Mouse (Mus musculus): Measurements from ENCODE around the gene Letmd1. TPM values are rescaled to one million over a fixed set of nuclear protein-coding genes. Genes with fewer than 3 reads are reported as not detected.
A peak's percentile ranks its signal among the peaks of the same experiment; 100 is the strongest.

Gene Letmd1
- total RNA-seq, 1 experiment, result 11.2 TPM

- H3K9ac ChIP-seq (ENCODE audit: insufficient read depth, low read depth, low read length, poor library complexity, severe bottlenecking), result peak overlapping the region; percentile 92
- H3K27ac ChIP-seq (ENCODE audit: insufficient read depth, low read depth, low read length, poor library complexity, severe bottlenecking), result 0 out of 2 replicates have a peak overlapping the region, but pooled peaks have one; percentile 40
- peaks cover 2 to 5% of the 10 kb centered on the region in 2 experiments for H3K4me1 ChIP-seq (ENCODE audit: control insufficient read depth in 2 of 2, insufficient read depth in 2 of 2, low read length in 2 of 2, poor library complexity in 1 of 2)
- H3K36me3 ChIP-seq (ENCODE audit: control insufficient read depth, insufficient read depth, low read length, poor library complexity, severe bottlenecking), result no peaks in the 10 kb centered on the region
- peak overlapping the region; percentile 87 to 97 for H3K4me3 ChIP-seq (ENCODE audit: insufficient read depth in 1 of 2, low read depth in 1 of 2, low read length in 2 of 2, poor library complexity in 1 of 2, severe bottlenecking in 1 of 2)
- no peaks in the 10 kb centered on the region for H3K9me3 ChIP-seq (ENCODE audit: control insufficient read depth, insufficient read depth, low read depth, low read length)
- no peak for DNase-seq (ENCODE audit: low read depth, low spot score)
- no peak for TF ChIP-seq ZNF384 (IDR thresholded peaks at IDR 0.05; ENCODE audit: low read depth, low read length)
- no peak for TF ChIP-seq ZC3H11A (IDR thresholded peaks at IDR 0.05; ENCODE audit: borderline replicate concordance, low read depth, low read length)
- no peak for TF ChIP-seq HCFC1 (IDR thresholded peaks at IDR 0.05; ENCODE audit: borderline replicate concordance, insufficient read depth, low read length)
- no peak for TF ChIP-seq MAFK (IDR thresholded peaks at IDR 0.05; ENCODE audit: insufficient read depth, low read depth, low read length)
- no peak for TF ChIP-seq CHD2 (IDR thresholded peaks at IDR 0.05; ENCODE audit: low read depth, low read length)
- in situ Hi-C loops (cut with MboI; ENCODE audit: low sequenced_read_pairs in 2 of 2, unreplicated experiment in 2 of 2), result no loop called here
Observed at GRCm38 (mm10) chr15:100422476-100422875, 46.3 kb upstream of the Letmd1 start.

GRCm38 (mm10) chr15:100422899-100423860, 45.6 kb upstream of the Letmd1 start:
- peak; percentile 87 for DNase-seq (ENCODE audit: low read depth, low spot score)
- H3K27ac ChIP-seq (ENCODE audit: insufficient read depth, low read depth, low read length, poor library complexity, severe bottlenecking), result 0 out of 2 replicates have a peak overlapping the region, but pooled peaks have one; percentile 40
- in situ Hi-C loops (cut with MboI; ENCODE audit: low sequenced_read_pairs in 2 of 2, unreplicated experiment in 2 of 2), result no loop called here
- H3K9me3 ChIP-seq (ENCODE audit: control insufficient read depth, insufficient read depth, low read depth, low read length), result no peaks in the 10 kb centered on the region
- no peaks in the 10 kb centered on the region for H3K36me3 ChIP-seq (ENCODE audit: control insufficient read depth, insufficient read depth, low read length, poor library complexity, severe bottlenecking)
- peak overlapping the region; percentile 92 for H3K9ac ChIP-seq (ENCODE audit: insufficient read depth, low read depth, low read length, poor library complexity, severe bottlenecking)
- no peak for TF ChIP-seq HCFC1 (IDR thresholded peaks at IDR 0.05; ENCODE audit: borderline replicate concordance, insufficient read depth, low read length)
- TF ChIP-seq MAFK (IDR thresholded peaks at IDR 0.05; ENCODE audit: insufficient read depth, low read depth, low read length), result no peak
- TF ChIP-seq CHD2 (IDR thresholded peaks at IDR 0.05; ENCODE audit: low read depth, low read length), result no peak
- no peak for TF ChIP-seq ZNF384 (IDR thresholded peaks at IDR 0.05; ENCODE audit: low read depth, low read length)
- no peak for TF ChIP-seq ZC3H11A (IDR thresholded peaks at IDR 0.05; ENCODE audit: borderline replicate concordance, low read depth, low read length)
- H3K4me3 ChIP-seq (ENCODE audit: insufficient read depth in 1 of 2, low read depth in 1 of 2, low read length in 2 of 2, poor library complexity in 1 of 2, severe bottlenecking in 1 of 2), result peak overlapping the region; percentile 87 to 97
- H3K4me1 ChIP-seq (ENCODE audit: control insufficient read depth in 2 of 2, insufficient read depth in 2 of 2, low read length in 2 of 2, poor library complexity in 1 of 2), result peaks cover 2 to 7% of the 10 kb centered on the region in 2 experiments

GRCm38 (mm10) chr15:100423916-100424315, 44.9 kb upstream of the Letmd1 start:
- Histone ChIP-seq H3K4me3 (ENCODE audit: insufficient read depth in 1 of 2, low read depth in 1 of 2, low read length in 2 of 2, poor library complexity in 1 of 2, severe bottlenecking in 1 of 2) (0 out of 4 replicates have a peak overlapping the region, but pooled peaks of 1 of the 2 experiments have one; percentile 14), H3K36me3 (ENCODE audit: control insufficient read depth, insufficient read depth, low read length, poor library complexity, severe bottlenecking) (no peaks in the 10 kb centered on the region), H3K27ac (ENCODE audit: insufficient read depth, low read depth, low read length, poor library complexity, severe bottlenecking) (no peak overlapping the region), H3K9ac (ENCODE audit: insufficient read depth, low read depth, low read length, poor library complexity, severe bottlenecking) (no peak overlapping the region), H3K9me3 (ENCODE audit: control insufficient read depth, insufficient read depth, low read depth, low read length) (no peaks in the 10 kb centered on the region), H3K4me1 (ENCODE audit: control insufficient read depth in 2 of 2, insufficient read depth in 2 of 2, low read length in 2 of 2, poor library complexity in 1 of 2) (peaks cover 2 to 8% of the 10 kb centered on the region in 2 experiments)
- TF ChIP-seq MAFK (IDR thresholded peaks at IDR 0.05; ENCODE audit: insufficient read depth, low read depth, low read length) (no peak), CHD2 (IDR thresholded peaks at IDR 0.05; ENCODE audit: low read depth, low read length) (no peak), ZC3H11A (IDR thresholded peaks at IDR 0.05; ENCODE audit: borderline replicate concordance, low read depth, low read length) (no peak), HCFC1 (IDR thresholded peaks at IDR 0.05; ENCODE audit: borderline replicate concordance, insufficient read depth, low read length) (no peak), ZNF384 (IDR thresholded peaks at IDR 0.05; ENCODE audit: low read depth, low read length) (no peak)
- DNase-seq (ENCODE audit: low read depth, low spot score), result no peak
- in situ Hi-C loops (cut with MboI; ENCODE audit: low sequenced_read_pairs in 2 of 2, unreplicated experiment in 2 of 2), result no loop called here

- peaks cover 2 to 8% of the 10 kb centered on the region in 2 experiments for H3K4me1 ChIP-seq (ENCODE audit: control insufficient read depth in 2 of 2, insufficient read depth in 2 of 2, low read length in 2 of 2, poor library complexity in 1 of 2)
- H3K9ac ChIP-seq (ENCODE audit: insufficient read depth, low read depth, low read length, poor library complexity, severe bottlenecking), result no peak within 1 kb of the TSS
- H3K36me3 ChIP-seq (ENCODE audit: control insufficient read depth, insufficient read depth, low read length, poor library complexity, severe bottlenecking), result no peaks in the 10 kb centered on the region
- DNase-seq (ENCODE audit: low read depth, low spot score), result no peak
- in situ Hi-C loops (cut with MboI; ENCODE audit: low sequenced_read_pairs in 2 of 2, unreplicated experiment in 2 of 2), result no loop called here
- 0 out of 4 replicates have a peak within 1 kb of the TSS, but pooled peaks of 1 of the 2 experiments have one; percentile 14 for H3K4me3 ChIP-seq (ENCODE audit: insufficient read depth in 1 of 2, low read depth in 1 of 2, low read length in 2 of 2, poor library complexity in 1 of 2, severe bottlenecking in 1 of 2)
- no peaks in the 10 kb centered on the region for H3K9me3 ChIP-seq (ENCODE audit: control insufficient read depth, insufficient read depth, low read depth, low read length)
- TF ChIP-seq ZC3H11A (IDR thresholded peaks at IDR 0.05; ENCODE audit: borderline replicate concordance, low read depth, low read length) (no peak), MAFK (IDR thresholded peaks at IDR 0.05; ENCODE audit: insufficient read depth, low read depth, low read length) (no peak), CHD2 (IDR thresholded peaks at IDR 0.05; ENCODE audit: low read depth, low read length) (no peak), HCFC1 (IDR thresholded peaks at IDR 0.05; ENCODE audit: borderline replicate concordance, insufficient read depth, low read length) (no peak), ZNF384 (IDR thresholded peaks at IDR 0.05; ENCODE audit: low read depth, low read length) (no peak)
- H3K27ac ChIP-seq (ENCODE audit: insufficient read depth, low read depth, low read length, poor library complexity, severe bottlenecking), result no peak within 1 kb of the TSS
Observed at GRCm38 (mm10) chr15:100424396-100425122, 44.3 kb upstream of the Letmd1 start, which contains the start of gene Slc11a2. Gene Slc11a2 (minus strand): TSS chr15:100425072.
